Mouse (Mus musculus): ENCODE results near the gene Gjb3.

DNA sequence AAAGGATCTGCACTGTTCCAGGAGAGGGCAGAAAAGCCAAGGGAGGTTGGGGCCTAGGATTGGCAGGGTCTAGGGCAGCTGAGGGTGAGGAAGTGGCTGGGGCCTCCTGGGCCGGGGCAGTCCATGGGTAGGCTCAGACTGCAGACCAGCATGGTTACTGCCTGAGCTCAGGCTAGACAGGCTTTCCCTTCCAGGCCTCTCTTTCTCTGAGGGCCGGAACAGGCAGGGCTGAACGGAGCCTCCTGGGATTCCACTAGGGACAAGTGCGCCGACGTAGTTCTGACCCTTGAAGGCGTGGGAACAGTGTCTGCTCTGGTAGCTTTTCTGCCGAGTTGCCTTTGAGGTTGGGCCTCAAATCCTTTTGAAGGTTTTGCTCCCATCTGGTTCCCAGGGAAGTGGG lies 14.9 kb downstream of the Gjb3 start:
- TF ChIP-seq CTCF (IDR thresholded peaks at IDR 0.05; ENCODE audit: low read depth): no peak
- no peak for TF ChIP-seq EP300 (IDR thresholded peaks at IDR 0.05; ENCODE audit: low read depth)

All from liver, postnatal 0 days (tissue).